Mouse (Mus musculus): ENCODE results near the gene Adamtsl3.

- TF ChIP-seq CTCF (IDR thresholded peaks at IDR 0.05; ENCODE audit: extremely low read depth, insufficient read depth, low read length) (no peak), POLR2A (IDR thresholded peaks at IDR 0.05; ENCODE audit: extremely low read depth, insufficient read depth, low read length) (no peak)
These were observed 81.6 kb downstream of the Adamtsl3 start for GRCm38 (mm10) chr7:82417053-82417452.

Data from cortical plate, adult 2 months (tissue).